Mouse (Mus musculus) spleen, postnatal 36 days (tissue): ENCODE measurements around the gene Gaa.
"Not testable (repeated sequence)": the region's sequence is repeated elsewhere in the genome, so short reads cannot be mapped to it uniquely, and the experiment has no call there.

Experiments used
- DNase-seq, 2 experiments: peaks; one replicate each; pipeline ENCODE4 v3.0.0; 2022; ENCODE audit warnings: low spot score in 2 of 2, mixed read lengths in 1 of 2

Gaa gene

GRCm38 (mm10) chr11:119267768-119268556, at the start of gene Gaa:
Gene Gaa (plus strand): TSS chr11:119267887.
- DNase-seq: peak; percentile 89 to 93

GRCm38 (mm10) chr11:119219816-119220465, 47.7 kb upstream of the Gaa start:
- DNase-seq: no peak

GRCm38 (mm10) chr11:119221812-119222510, 45.7 kb upstream of the Gaa start:
- no peak for DNase-seq

GRCm38 (mm10) chr11:119223124-119223890, 44.4 kb upstream of the Gaa start:
- no peak for DNase-seq

GRCm38 (mm10) chr11:119224926-119225325, 42.8 kb upstream of the Gaa start:
- no peak for DNase-seq

- DNase-seq: no peak
Measured at GRCm38 (mm10) chr11:119225634-119226033, 42.1 kb upstream of the Gaa start.

- DNase-seq: no peak
Measured at GRCm38 (mm10) chr11:119227591-119227990, 40.1 kb upstream of the Gaa start.

- peak; percentile 35 to 51 for DNase-seq
Measured at GRCm38 (mm10) chr11:119228091-119228781, 39.5 kb upstream of the Gaa start, which contains the start of the genes Tbc1d16 and Ccdc40. Gene Tbc1d16 (minus strand): TSS chr11:119228499. Gene Ccdc40 (plus strand): TSS chr11:119228572.

- peak; percentile 64 to 65 for DNase-seq
Measured at GRCm38 (mm10) chr11:119228846-119229626, 38.7 kb upstream of the Gaa start.

GRCm38 (mm10) chr11:119234770-119235169, 32.9 kb upstream of the Gaa start:
- no peak for DNase-seq

GRCm38 (mm10) chr11:119235596-119235995, 32.1 kb upstream of the Gaa start:
- DNase-seq: peak; percentile 37 to 50

GRCm38 (mm10) chr11:119236354-119236753, 31.3 kb upstream of the Gaa start:
- no peak for DNase-seq

- no peak for DNase-seq
Measured at GRCm38 (mm10) chr11:119237007-119237406, 30.7 kb upstream of the Gaa start.

GRCm38 (mm10) chr11:119237568-119238304, 30.0 kb upstream of the Gaa start:
- peak; percentile 61 to 63 for DNase-seq

- peak; percentile 80 to 83 for DNase-seq
Measured at GRCm38 (mm10) chr11:119238305-119238721, 29.4 kb upstream of the Gaa start.

GRCm38 (mm10) chr11:119239480-119239879, 28.2 kb upstream of the Gaa start:
- no peak for DNase-seq

GRCm38 (mm10) chr11:119245543-119245942, 22.1 kb upstream of the Gaa start:
- DNase-seq: not testable (repeated sequence)

GRCm38 (mm10) chr11:119249011-119249410, 18.7 kb upstream of the Gaa start:
- DNase-seq: peak; percentile 37 to 51

- no peak for DNase-seq
Measured at GRCm38 (mm10) chr11:119250998-119251397, 16.7 kb upstream of the Gaa start.
